In the genomic region with DNA sequence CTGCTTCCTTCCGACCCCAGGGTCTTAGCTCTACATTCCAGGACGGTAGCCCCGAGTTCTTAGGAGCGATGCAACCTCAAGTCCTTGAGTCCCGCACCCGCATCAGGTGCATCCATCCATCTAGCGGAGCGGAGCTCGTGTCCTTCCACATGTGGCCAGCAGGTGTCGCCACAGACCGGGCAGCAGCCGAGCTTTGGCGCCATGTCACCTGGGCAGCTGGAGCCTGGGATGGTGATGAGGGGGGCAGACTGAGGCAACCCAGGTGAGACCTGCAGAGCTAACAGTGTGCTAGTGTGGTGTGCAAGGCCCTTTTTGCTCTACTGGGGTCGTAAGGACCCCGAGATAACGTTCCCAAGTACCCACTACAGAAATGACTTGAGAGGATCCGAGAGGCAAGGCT, we compare ENCODE assay signal across 7 mouse cellular contexts.
A peak's percentile ranks its signal among the peaks of the same experiment; 100 is the strongest.
DNase-seq lines count a peak whose midpoint lies in the region; ATAC-seq and TF ChIP-seq lines count a peak whose summit lies in the region.

No protein-coding gene starts in this region.

- WGBS in midbrain, embryonic 13.5 days: 12% methylated on average over 17 of the region's 17 CpGs

- H3K9me3 ChIP-seq in midbrain, embryonic 13.5 days: no peaks in the 10 kb centered on the region

- H3K27me3 ChIP-seq in midbrain, embryonic 13.5 days: peaks cover 29% of the 10 kb centered on the region

- H3K4me2 ChIP-seq in midbrain, embryonic 13.5 days (replicated peaks): no peak overlapping the region

- intact Hi-C loops in heart, postnatal 36 days (cut with DNase I): loop anchor here (1.0 to 10.0 kb wide), 5 partner anchors 33 to 1323 kb away; no protein-coding TSS in a partner anchor
- intact Hi-C loops in left cerebral cortex, postnatal 25 days (cut with DNase I): loop anchor here (1.0 to 5.0 kb wide), 3 partner anchors 96 to 1311 kb away; no protein-coding TSS in a partner anchor

- H3K36me3 ChIP-seq in midbrain, embryonic 13.5 days: no peaks in the 10 kb centered on the region

- peak; percentile 90 for TF ChIP-seq CTCF in bone marrow macrophage, adult 2 months (IDR thresholded peaks at IDR 0.05; ENCODE audit: low read depth, low read length)

- H3K9ac ChIP-seq in midbrain, embryonic 13.5 days (replicated peaks): no peak overlapping the region

- no peak overlapping the region for H3K27ac ChIP-seq in bone marrow macrophage, adult 2 months (ENCODE audit: insufficient read depth, low read depth, low read length)
- H3K27ac ChIP-seq in midbrain, embryonic 13.5 days: no peak overlapping the region

- DNase-seq in Muller cell, postnatal 12 days (ENCODE audit: inconsistent ontology term): peak; percentile 54
- peak; percentile 80 to 85 for DNase-seq in heart, postnatal 36 days
- DNase-seq in left cerebral cortex, postnatal 25 days (ENCODE audit: low spot score in 2 of 2): peak; percentile 66 to 69
- peak; percentile 10 to 11 for DNase-seq in spleen, postnatal 36 days (ENCODE audit: low spot score in 2 of 2)

- no peaks in the 10 kb centered on the region for H3K4me1 ChIP-seq in bone marrow macrophage, adult 2 months (ENCODE audit: control insufficient read depth, insufficient read depth, low read length)
- H3K4me1 ChIP-seq in midbrain, embryonic 13.5 days (replicated peaks): no peaks in the 10 kb centered on the region

- peak; percentile 87 for ATAC-seq in erythroblast, adult 5-6 weeks (replicated peaks; ENCODE audit: low FRiP score, poor library complexity, severe bottlenecking)
- ATAC-seq in midbrain, embryonic 13.5 days: peak; percentile 62; the same call in 1 of the 2 replicates

- no peak for TF ChIP-seq POLR2A in bone marrow macrophage, adult 2 months (IDR thresholded peaks at IDR 0.05; ENCODE audit: borderline replicate concordance, low read depth, low read length)

- no peak overlapping the region for H3K4me3 ChIP-seq in bone marrow macrophage, adult 2 months (ENCODE audit: insufficient read depth, low read length)
- H3K4me3 ChIP-seq in midbrain, embryonic 13.5 days (replicated peaks): no peak overlapping the region

Comparison
In these comparisons a context has a peak if more than half of its experiments do, and no peak if none do; other contexts are left out.
1. DNase-seq: peak in every context shown above with its lines; median percentile 82 in heart, postnatal 36 days; 68 in left cerebral cortex, postnatal 25 days; 54 in Muller cell, postnatal 12 days; 10 in spleen, postnatal 36 days.